Mouse (Mus musculus) forebrain, embryonic 10.5 days (tissue): ENCODE data around the gene Ubb. TPM values are rescaled to one million over a fixed set of nuclear protein-coding genes. Genes with fewer than 3 reads are reported as not detected.

Experiments used
- DNase-seq: peaks from one replicate; pipeline ENCODE4 v3.0.0-alpha.2; 2017; ENCODE audit warnings: low spot score; ENCODE audit errors: extremely low spot score
- H3K27ac ChIP-seq: fragments of 300-500 bp; sonication (generic); 2 replicates; pipeline ENCODE4 v1.5.1; 2016; ENCODE audit warnings: mild to moderate bottlenecking
- H3K27me3 ChIP-seq: fragments of 300-500 bp; sonication (generic); 2 replicates; pipeline ENCODE4 v1.6.1; 2016; ENCODE audit warnings: mild to moderate bottlenecking; ENCODE audit not compliant: poor library complexity, severe bottlenecking
- H3K36me3 ChIP-seq: fragments of 300-500 bp; sonication (generic); replicated peaks from 2 replicates; pipeline ENCODE4 v1.6.1; 2016; ENCODE audit warnings: mild to moderate bottlenecking, moderate library complexity
- H3K4me1 ChIP-seq: fragments of 300-500 bp; sonication (generic); 2 replicates; pipeline ENCODE4 v1.6.1; 2016
- H3K4me3 ChIP-seq: fragments of 300-500 bp; sonication (generic); 2 replicates; pipeline ENCODE4 v1.5.1; 2016; ENCODE audit warnings: mild to moderate bottlenecking, moderate library complexity
- H3K9me3 ChIP-seq: fragments of 300-500 bp; sonication (generic); 2 replicates; pipeline ENCODE4 v1.6.1; 2016; ENCODE audit warnings: mild to moderate bottlenecking, moderate library complexity
- WGBS: fragments of 180-500 bp; shearing (Covaris S2); methylation state at CpG from one replicate; pipeline ENCODE4 v1.1.7; 2016; 5-methylcytosine and 5-hydroxymethylcytosine counted together
- polyA plus RNA-seq: library from polyadenylated mRNA; unstranded; fragments of >200 nt; fragmentation: Nextera tagmentation; extraction: Ambion mirVana; gene quantifications from 2 replicates; pipeline ENCODE4 v1.2.1, GENCODE M21; 2016

Gene Ubb
- polyA plus RNA-seq, 1 experiment from 2014 or later, result 3,283 TPM

DNA sequence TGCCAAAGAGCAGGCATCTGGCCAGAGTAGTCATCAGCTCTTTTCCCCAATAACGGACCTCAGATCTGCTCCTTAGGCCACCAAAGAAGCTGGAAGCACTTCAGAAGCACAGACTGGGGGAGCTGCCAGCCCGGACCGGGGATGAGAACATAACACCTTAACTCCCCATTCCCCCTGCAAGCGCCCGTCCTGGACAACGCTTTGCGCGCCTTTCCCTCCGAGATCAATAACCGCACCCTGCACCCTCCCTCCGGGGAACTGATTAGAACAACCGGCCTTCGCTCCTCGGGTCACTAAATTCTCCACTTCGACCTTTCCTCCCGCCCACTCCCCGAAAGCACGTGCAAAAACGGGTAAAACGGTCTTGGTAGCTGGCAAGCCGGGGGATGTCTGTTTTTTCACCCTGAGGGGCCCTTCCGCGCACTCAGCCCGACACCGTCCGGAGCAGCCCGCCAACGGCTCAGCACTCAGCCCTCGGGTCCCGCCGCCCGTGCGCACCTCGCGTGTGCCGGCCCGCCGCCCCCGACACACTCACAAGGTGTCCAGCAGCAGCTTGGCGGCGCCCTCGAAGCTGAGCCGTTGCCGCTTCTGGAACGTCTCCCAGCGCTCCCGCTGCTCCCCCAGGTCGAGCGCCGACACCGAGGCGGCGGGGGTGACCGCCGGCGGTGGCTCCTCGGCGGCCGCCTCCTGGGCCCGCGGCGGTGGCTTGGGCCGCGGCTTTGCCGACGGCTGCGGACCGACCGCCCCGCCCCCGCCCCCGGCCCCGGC lies 12.5 kb upstream of the Ubb start:
- under 1% methylated on average over 73 of the region's 73 CpGs for WGBS
- DNase-seq, result peak; percentile 69
- Histone ChIP-seq H3K27ac (peak overlapping the region; percentile 94), H3K27me3 (peaks cover 35% of the 10 kb centered on the region), H3K36me3 (peaks cover 25% of the 10 kb centered on the region), H3K4me1 (peaks cover 32% of the 10 kb centered on the region), H3K4me3 (peak overlapping the region; percentile 76), H3K9me3 (no peaks in the 10 kb centered on the region)

DNA sequence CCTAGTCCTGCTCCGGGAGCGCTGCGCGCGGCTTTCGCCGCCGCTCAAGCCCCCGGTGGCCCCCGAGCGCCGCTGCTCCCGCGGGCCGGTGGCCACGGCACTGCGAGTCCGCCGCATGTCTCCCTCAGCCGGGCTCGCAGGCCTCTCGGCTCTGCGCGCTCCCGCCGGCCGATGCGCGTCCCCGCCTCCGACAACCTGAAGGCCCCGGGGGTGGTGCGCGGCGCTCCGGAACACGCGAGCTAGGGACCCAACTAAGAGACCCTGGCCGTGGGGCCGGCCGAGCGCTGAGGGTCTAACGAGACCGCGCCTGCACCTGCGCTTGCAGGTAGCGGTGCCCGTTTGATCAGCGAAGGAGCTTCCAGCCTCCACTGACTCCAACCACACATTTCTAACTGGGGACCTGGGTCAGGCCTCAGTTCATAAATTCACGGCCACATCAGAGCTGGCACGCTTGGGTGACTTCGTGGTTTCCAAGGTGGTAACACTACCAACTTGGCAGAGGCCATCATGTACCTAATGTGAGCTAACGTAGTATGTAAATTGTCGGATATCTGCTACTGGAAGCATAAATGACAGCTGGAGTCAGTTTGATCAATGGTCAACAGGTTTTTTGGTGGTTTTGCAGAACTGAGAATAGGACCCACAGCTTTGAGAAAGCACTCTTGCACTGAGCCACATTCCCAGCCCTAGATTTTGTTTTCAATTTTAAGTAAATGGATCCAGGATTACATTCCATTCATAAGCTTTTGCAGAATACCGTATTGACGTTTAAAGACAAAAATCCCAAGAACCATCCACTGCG lies 11.7 kb upstream of the Ubb start, which contains the start of gene Cenpv:
Cenpv (minus strand) TSS at position 173 of the 802 bp plus-strand sequence.
- Histone ChIP-seq H3K27ac (peak within 1 kb of the TSS; percentile 94), H3K27me3 (peaks cover 35% of the 10 kb centered on the region), H3K4me3 (peak within 1 kb of the TSS; percentile 76), H3K4me1 (peaks cover 27% of the 10 kb centered on the region), H3K9me3 (no peaks in the 10 kb centered on the region), H3K36me3 (peaks cover 17% of the 10 kb centered on the region)
- peak; percentile 71 for DNase-seq
- WGBS, result 6% methylated on average over 57 of the region's 57 CpGs

DNA sequence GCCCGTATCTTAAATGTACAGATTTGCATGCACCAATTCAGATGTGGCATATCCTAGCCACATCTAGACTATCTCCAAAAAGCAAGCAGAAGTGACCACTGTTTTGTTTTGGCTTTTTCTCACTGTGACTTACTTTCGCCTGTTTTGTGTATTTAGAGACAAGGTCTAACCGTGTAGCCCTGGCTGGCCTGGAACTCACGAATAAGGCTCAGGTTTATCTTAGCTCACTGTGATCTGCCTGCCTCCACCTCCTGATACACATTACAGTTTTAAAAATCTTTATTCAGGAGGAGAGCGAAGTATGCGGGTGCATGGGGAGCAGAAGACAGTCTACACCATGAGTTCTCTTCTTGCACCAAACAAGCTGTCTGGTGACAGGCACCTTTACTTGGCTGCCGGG lies 10.8 kb upstream of the Ubb start:
- Histone ChIP-seq H3K4me3 (no peak overlapping the region; the same call in 1 of the 2 replicates), H3K36me3 (peaks cover 11% of the 10 kb centered on the region), H3K9me3 (no peaks in the 10 kb centered on the region), H3K27me3 (peaks cover 35% of the 10 kb centered on the region), H3K27ac (no peak overlapping the region), H3K4me1 (peaks cover 27% of the 10 kb centered on the region)
- WGBS, result 82% methylated on average over 7 of the region's 7 CpGs
- DNase-seq, result no peak

DNA sequence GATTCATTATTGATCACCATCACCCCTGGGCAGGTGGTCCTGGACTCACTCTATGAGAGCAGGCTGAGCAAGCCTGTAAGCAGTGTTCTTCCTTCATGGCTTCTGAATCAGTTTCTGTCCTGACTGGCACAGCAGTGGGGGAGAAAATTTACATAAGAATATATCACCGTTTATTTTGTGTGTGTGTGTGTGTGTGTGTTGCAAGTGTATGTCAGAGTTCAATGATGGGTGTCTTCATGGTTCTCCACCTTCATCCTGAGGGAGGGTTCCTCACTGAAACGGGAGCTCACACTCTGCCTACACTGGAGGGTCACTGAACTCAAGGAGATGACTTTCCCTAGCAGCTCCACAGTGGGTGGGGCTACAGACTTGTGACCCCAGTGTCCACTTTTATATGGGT lies 10.0 kb upstream of the Ubb start:
- H3K27ac ChIP-seq, result no peak overlapping the region
- H3K4me1 ChIP-seq, result peaks cover 27% of the 10 kb centered on the region
- no peak overlapping the region for H3K4me3 ChIP-seq
- H3K9me3 ChIP-seq, result no peaks in the 10 kb centered on the region
- peaks cover 35% of the 10 kb centered on the region for H3K27me3 ChIP-seq
- 73% methylated on average over 2 of the region's 2 CpGs for WGBS
- no peak for DNase-seq
- peaks cover 4% of the 10 kb centered on the region for H3K36me3 ChIP-seq

DNA sequence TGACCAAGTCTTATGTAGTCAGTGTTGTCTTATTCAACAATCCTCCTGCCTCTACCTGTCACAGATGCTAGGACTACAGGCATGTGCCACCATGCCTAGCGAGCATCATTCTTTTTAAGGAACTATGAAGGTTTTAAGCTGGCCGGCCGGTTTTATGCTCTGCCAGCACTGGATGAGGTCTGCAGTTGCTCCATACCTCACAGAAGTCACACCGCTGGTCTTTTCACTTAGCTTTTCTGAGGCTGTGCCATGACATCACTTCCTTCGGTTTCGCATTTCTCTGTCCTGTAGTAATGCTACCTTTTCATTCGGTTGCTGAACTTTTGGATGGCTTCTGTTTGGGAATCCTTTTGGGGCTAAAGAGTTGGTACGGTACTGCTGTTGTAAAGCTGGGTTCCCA lies 9.4 kb upstream of the Ubb start:
- peaks cover 27% of the 10 kb centered on the region for H3K4me1 ChIP-seq
- DNase-seq, result no peak
- no peak overlapping the region for H3K4me3 ChIP-seq
- H3K36me3 ChIP-seq, result peaks cover 4% of the 10 kb centered on the region
- H3K27me3 ChIP-seq, result peaks cover 34% of the 10 kb centered on the region
- H3K27ac ChIP-seq, result no peak overlapping the region
- 88% methylated on average over 8 of the region's 8 CpGs for WGBS
- no peaks in the 10 kb centered on the region for H3K9me3 ChIP-seq

DNA sequence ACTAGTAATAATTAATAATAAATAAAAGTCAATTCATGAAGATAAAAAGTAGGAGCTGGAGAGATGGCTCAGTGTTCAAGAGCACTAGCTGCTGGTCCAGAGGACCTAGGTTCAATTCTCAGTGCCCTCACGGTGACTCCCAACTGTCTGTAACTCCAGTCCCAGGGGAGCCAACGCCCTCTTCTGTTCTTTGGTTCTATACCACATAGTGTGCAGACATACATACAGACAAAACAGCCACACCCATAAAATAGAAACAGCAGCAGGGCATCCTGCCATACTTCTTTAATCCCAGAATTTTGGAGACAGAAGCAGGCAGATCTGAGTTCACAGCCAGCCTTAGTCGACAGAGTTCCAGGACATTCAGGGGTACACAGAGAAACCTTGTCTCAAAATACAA lies 7.0 kb upstream of the Ubb start:
- H3K36me3 ChIP-seq, result peaks cover 4% of the 10 kb centered on the region
- H3K27me3 ChIP-seq, result peaks cover 22% of the 10 kb centered on the region
- H3K9me3 ChIP-seq, result no peaks in the 10 kb centered on the region
- WGBS, result 94% methylated on average over 3 of the region's 3 CpGs
- peaks cover 9% of the 10 kb centered on the region for H3K4me1 ChIP-seq
- no peak for DNase-seq
- H3K4me3 ChIP-seq, result no peak overlapping the region
- no peak overlapping the region for H3K27ac ChIP-seq

DNA sequence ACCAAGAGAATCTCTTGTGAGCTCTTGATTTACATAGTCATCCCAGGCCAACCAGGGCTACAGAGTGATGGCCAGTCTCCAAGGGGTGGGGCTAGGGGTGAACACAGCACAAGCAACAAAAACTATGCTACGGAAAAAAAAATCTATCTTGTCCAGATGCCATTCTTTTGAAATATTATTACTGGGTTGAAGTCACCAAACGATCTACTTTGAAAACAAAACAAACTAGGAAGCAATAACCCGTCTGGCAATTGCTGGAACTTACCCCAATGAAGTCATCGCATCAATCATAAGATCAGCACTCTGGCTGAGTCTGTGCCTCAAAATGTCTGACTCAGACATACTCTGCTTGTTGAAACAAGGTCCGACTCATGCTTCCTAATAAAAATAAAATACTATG lies 1.2 kb upstream of the Ubb start:
- 50% methylated on average over 5 of the region's 5 CpGs for WGBS
- H3K9me3 ChIP-seq, result no peaks in the 10 kb centered on the region
- H3K27ac ChIP-seq, result peak overlapping the region; percentile 100
- peaks cover 38% of the 10 kb centered on the region for H3K4me1 ChIP-seq
- H3K36me3 ChIP-seq, result peaks cover 21% of the 10 kb centered on the region
- H3K4me3 ChIP-seq, result peak overlapping the region; percentile 80
- no peak for DNase-seq
- no peaks in the 10 kb centered on the region for H3K27me3 ChIP-seq

DNA sequence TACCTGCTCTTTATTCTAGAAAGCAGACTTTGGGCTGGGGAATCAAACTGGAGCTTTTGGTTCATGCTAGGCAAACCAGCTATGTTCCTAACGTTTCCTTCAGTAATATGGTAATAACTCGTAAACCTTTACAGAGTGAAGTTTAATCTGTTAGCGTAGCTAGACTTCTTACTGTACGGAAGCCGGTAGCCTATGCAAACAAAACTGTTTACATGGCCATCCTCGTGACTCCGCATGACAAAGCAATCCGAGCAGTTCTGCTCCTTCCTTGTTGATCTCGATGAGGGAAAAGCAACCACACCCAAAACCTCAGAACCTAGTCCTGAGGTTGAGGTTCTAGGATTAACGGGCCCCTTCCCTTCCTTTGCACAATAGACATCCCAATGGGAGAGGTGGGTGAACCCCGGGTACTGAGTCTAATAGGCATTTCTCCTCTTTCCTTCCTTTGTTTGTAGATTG lies 715 bp upstream of the Ubb start:
- Histone ChIP-seq H3K4me1 (peaks cover 43% of the 10 kb centered on the region), H3K36me3 (peaks cover 26% of the 10 kb centered on the region), H3K27me3 (no peaks in the 10 kb centered on the region), H3K9me3 (no peaks in the 10 kb centered on the region), H3K27ac (peak overlapping the region; percentile 100), H3K4me3 (peak overlapping the region; percentile 80)
- 10% methylated on average over 11 of the region's 11 CpGs for WGBS
- no peak for DNase-seq

DNA sequence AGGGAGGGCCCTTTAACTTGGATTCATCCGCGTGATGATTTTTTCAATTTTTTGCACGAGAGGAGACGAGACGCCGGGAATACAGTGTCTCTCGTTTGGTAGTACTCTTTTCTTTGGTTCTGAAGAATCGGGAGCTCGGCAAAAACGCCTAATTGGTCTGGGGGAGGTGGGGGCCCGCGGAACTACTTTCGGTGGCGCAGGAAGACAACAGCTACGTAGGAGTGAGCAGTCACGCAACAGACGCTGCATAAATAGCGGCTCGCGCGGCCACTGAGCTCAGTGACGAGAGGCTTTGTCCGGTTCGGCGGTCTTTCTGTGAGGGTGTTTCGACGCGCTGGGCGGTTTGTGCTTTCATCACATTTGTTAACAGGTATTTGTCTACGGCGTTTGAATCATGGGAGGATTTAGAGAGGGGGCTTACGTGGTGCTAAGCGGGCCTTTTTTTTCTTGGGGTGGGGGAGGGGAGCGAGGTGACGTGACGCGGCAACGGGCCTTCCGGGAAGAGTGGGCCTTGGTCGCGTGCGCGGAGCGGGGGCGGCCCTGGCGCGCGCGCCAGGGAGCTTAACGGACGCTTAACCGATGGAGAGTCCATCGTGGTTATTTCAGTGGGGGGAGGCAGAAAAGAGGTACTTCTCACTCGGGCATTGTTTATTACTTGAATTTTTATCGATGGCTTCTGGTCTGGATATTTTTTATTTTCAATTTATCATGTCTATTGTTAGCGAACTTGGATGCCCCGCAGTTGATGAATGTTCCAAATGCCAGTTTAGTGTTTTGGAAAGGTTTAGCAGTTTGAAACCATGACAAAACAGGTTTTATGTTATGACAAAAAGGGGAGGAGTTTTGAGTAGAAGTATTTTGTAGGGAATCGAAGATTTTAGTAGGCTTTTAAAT lies 502 bp downstream of the Ubb start:
- H3K4me3 ChIP-seq, result peak overlapping the region; percentile 80
- no peaks in the 10 kb centered on the region for H3K27me3 ChIP-seq
- H3K4me1 ChIP-seq, result peaks cover 43% of the 10 kb centered on the region
- peaks cover 34% of the 10 kb centered on the region for H3K36me3 ChIP-seq
- under 1% methylated on average over 58 of the region's 58 CpGs for WGBS
- no peaks in the 10 kb centered on the region for H3K9me3 ChIP-seq
- DNase-seq, result peak; percentile 93
- H3K27ac ChIP-seq, result peak overlapping the region; percentile 100

DNA sequence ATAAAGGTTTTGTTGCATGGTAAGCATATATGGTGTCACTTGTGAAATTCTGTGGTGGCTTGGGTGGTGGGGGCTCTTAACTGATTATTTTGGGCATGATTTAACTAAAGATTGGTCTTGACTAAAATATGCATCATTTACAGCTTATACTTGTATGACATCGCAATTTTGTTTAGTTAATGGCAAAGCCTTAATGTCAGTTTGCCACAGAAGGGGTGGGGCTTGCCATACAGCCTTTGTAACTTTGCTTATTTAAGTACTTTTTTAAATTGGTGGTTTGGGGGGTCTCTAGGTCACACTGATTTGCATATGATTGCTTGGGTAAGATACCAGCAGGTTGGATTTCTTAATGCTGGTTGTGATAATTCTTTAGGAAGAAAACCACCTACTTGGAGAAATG lies 2.2 kb downstream of the Ubb start:
- WGBS, result 58% methylated on average over 1 of the region's 1 CpGs

DNA sequence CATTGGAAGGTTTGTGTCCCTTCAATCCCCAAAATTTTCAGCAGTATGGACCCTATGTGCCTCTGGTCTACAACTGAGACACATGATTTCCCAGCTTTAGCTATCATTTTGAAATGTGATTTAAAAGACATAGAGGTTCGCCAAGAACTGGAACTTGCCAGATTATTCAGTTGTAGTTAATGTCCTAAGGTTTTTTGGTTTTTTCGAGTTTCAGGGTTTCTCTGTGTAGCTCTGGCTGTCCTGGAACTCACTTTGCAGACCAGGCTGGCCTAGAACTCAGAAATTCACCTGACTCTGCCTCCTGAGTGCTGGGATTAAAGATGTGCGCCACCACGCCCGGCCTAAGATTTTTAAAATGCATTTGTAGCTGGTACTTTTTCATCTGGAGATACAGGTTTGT lies 2.7 kb downstream of the Ubb start:
- H3K27me3 ChIP-seq, result no peaks in the 10 kb centered on the region
- no peaks in the 10 kb centered on the region for H3K9me3 ChIP-seq
- H3K4me3 ChIP-seq, result peak overlapping the region; percentile 63
- H3K36me3 ChIP-seq, result peaks cover 34% of the 10 kb centered on the region
- 88% methylated on average over 5 of the region's 5 CpGs for WGBS
- H3K27ac ChIP-seq, result no peak overlapping the region
- H3K4me1 ChIP-seq, result peaks cover 43% of the 10 kb centered on the region
- DNase-seq, result no peak

More for the DNA sequence above, 2.2 kb downstream of the Ubb start:
- H3K27me3 ChIP-seq, result no peaks in the 10 kb centered on the region
- peaks cover 43% of the 10 kb centered on the region for H3K4me1 ChIP-seq
- no peaks in the 10 kb centered on the region for H3K9me3 ChIP-seq
- peak overlapping the region; percentile 63 for H3K4me3 ChIP-seq
- DNase-seq, result no peak
- H3K36me3 ChIP-seq, result peaks cover 34% of the 10 kb centered on the region
- no peak overlapping the region for H3K27ac ChIP-seq

DNA sequence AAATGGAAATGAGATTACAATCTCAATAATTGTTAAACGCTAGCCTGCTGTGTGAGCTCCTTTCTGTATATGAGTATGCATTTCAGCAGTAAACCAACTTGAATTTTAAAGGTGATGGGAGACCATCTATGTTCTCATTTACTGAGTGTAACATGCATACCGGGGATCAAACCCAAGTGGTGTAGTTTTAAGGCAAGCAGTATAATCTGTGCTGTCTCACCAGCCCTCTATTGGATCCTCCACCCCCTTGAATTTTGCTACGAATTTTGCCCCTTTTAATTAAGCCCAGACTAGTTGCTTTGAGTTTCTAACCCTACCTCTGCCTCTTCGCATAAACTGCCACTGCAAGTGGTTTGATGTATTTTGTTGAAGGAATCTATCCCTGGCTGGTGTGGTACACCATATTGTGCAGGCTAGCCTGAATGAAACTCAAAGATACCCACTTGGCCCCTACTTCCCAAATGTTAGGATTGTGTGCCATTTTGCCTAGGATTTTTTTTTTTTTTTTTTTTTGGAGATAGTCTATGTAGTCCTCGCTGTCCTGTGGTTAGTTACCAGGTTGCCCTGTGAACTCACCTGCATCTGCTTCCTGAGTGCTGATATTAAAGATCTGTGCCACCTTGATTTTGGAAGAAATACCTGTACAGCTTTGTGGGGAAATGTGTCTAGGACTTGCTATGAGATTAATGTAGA lies 3.3 kb downstream of the Ubb start:
- Histone ChIP-seq H3K27ac (no peak overlapping the region), H3K9me3 (no peaks in the 10 kb centered on the region), H3K27me3 (peaks cover 5% of the 10 kb centered on the region; the same call in 1 of the 2 replicates), H3K4me1 (peaks cover 36% of the 10 kb centered on the region), H3K4me3 (peak overlapping the region; percentile 63), H3K36me3 (peaks cover 34% of the 10 kb centered on the region)
- WGBS, result 87% methylated on average over 5 of the region's 5 CpGs
- no peak for DNase-seq
